Mouse (Mus musculus) heart, postnatal 14 days (tissue): Measurements from ENCODE around the gene Hjurp. TPM values are rescaled to one million over a fixed set of nuclear protein-coding genes. Genes with fewer than 3 reads are reported as not detected.

Experiments used
- DNase-seq, 2 experiments: peaks; one replicate each; pipeline ENCODE4 v3.0.0; 2021 to 2022
- intact Hi-C: fragments of 180-260 bp; cut with DNase I; formaldehyde crosslinking; loops from one replicate; pipeline ENCODE4 v1.15.1; 2025
- total RNA-seq, 2 experiments: library from RNA; stranded (reverse); gene quantifications; 2 replicates each; pipeline ENCODE4 v1.2.3; 2021

Hjurp gene
- total RNA-seq, 2 experiments from 2014 or later: 25.4 to 32.1 TPM

DNA sequence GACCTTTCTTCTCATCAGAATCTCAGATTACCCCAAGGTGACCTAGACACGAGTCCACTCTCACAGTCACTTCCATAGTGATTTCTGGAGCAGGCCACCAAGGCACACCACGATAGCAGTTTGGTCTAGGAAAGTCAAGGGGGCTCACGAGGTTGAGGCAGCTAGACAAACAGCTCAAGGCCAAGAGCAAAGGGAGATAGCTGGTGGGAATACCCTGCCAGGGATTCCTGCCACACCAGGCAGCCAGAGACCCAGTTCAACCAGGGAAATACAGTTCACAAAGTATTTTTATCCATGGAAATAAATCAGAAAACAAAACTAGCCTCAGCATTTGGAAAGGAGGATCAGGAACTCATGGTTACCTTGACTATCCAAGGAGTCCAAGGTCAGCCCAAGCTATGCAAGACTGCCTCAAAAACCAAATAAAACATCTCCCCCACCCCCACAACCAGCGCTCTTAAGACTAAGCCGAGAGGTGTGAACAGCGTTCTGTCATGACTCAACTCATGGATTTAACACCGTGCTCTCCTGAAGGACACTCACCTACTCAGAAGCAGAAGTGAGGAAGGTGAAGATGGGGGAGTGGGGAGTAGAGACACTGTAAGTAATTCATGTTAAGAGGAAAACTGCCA, 13.1 kb downstream of the Hjurp start:
- no peak for DNase-seq
- intact Hi-C loops: no loop called here

DNA sequence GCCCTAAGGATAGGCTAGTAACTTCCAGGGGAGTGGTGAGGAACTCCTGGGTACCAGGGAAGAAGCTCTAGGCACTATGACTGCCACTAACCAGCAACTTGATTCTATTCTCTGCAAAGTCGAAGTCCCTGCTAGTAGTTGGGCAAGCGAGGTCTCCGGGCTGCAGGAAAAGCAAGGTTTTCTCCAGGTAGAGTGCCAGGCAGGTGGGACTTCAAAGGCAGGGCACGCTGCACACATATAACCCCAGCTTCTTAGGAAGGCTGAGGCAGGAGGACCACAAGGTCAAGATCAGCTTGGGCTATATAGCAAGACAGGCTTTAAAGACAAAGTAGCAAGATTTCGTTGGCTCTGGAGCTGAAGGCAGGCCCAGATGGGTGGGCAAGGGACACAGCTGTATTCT, 13.7 kb downstream of the Hjurp start:
- intact Hi-C loops: no loop called here
- no peak for DNase-seq

GRCm38 (mm10) chr1:88262961-88263360, 14.5 kb downstream of the Hjurp start:
- DNase-seq: no peak
- intact Hi-C loops: no loop called here

- intact Hi-C loops: no loop called here
- DNase-seq: peak in 1 of 2 experiments; percentile 64
These were observed 15.2 kb downstream of the Hjurp start for GRCm38 (mm10) chr1:88262255-88262654.

GRCm38 (mm10) chr1:88261706-88262105, 15.7 kb downstream of the Hjurp start:
- intact Hi-C loops: no loop called here
- DNase-seq: no peak

DNA sequence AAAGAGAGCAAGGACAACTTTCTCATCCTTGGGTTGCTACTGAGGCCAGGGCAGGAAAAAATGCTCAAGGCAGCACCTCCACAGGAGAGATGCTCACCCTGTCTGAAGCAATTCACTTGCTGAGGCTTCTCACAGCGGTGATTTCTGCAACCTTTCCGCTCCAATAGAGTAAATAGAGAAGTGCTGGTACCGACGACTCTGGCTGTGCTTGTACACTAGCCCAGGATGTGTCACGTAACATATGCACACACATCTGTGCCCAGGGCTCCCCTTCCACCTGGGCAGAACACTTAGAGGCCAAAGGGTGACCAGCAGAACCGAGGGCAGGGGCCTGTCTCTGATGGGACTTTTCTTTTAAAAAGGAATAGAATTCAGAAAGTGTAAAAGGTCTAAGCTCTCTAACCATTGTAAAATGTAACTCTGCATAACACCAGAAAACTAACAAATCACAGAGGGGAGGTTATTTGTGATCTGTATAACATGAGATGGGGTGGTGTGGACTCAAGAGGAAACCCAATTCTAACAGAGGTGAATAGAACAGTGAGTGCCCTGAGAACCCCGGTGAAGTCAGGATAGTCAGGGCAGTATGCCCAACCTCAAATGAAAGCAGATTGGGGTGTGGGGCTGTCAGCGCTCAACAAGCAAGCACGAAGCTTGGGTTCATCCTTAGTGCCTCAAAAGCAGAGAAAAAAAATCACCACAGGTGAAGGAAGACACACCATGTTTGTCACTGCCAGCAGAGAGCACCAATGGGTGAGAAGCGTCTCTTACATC, 16.6 kb downstream of the Hjurp start:
- intact Hi-C loops: no loop called here
- no peak for DNase-seq

DNA sequence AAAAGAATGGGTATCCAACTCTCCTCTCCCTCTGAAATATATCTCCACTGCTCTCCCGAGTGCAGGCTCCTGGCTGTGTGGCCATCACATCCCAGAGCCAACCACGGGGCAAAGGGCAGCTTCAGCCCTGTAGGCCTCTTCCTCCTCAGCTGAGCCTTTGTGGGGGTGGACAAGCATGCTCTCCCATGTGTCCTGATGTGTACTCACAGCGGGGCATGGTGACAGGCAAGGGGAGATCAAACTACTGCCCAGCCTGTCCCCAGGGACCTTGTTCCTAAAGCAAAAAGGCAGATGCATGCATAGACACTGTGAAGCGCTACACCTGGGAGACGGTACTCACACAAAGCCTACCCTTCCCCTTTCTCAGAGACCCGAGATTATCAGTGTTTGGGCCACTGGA, 17.3 kb downstream of the Hjurp start:
- peak; percentile 54 to 61 for DNase-seq
- intact Hi-C loops: no loop called here

DNA sequence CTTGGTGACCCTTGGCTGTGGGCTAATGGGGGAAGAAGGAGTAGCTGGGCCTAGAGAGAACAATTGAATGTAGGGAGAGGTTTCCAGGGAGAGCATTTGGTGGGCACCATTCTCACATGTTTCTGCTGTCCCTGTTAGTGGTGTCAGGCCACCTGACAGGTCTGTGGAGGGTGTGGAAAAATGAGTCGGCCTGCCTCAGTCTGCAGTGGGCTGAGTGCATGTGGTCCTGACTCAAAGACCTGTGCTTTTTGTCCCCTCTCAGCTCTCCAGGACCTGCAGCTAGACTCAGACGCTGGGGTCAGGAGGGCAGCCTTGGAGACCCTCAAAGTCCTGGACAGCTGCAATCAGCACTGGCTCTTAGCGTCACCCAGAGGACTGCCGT, 17.8 kb downstream of the Hjurp start:
- intact Hi-C loops: no loop called here
- no peak for DNase-seq

DNA sequence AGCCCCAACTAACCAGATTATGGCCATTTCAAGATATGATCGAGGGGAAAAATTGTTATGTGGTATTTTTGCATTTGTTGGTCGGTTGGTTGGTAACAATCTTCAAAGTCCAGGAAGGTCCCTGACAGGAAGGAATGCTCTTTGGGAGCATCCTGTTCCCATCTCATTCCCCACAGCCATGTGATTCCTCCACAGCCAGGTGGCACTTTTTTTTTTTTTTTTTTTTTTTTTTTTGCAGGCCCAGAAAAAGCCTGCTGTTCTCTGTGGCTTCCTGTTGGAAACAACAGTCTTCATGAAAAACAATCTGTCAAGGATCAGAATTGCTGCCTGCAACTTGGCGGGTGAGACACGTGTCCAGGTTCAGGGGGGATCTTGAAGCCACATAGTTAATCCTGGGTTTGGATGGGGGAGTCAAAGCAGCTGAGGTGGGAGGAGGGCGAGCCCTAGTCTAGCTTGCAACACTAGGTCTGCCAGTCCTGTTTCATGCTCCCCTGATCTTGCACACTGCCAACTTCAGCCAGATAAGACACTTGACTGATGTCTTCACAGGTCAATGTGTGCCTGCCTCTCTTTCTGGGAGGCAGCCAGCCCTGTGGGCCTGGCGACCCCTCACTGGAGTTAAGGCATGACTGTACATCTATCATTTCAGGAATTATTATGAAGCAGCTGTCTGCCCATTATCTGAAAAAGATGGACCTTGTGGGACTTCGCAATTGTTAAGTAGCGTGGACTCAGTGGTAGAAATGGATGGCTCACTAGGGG, 18.4 kb downstream of the Hjurp start:
- peak in 1 of 2 experiments; percentile 57 for DNase-seq

GRCm38 (mm10) chr1:88258361-88258760, 19.1 kb downstream of the Hjurp start:
- no peak for DNase-seq

More for the DNA sequence above, 18.4 kb downstream of the Hjurp start:
- intact Hi-C loops: no loop called here

DNA sequence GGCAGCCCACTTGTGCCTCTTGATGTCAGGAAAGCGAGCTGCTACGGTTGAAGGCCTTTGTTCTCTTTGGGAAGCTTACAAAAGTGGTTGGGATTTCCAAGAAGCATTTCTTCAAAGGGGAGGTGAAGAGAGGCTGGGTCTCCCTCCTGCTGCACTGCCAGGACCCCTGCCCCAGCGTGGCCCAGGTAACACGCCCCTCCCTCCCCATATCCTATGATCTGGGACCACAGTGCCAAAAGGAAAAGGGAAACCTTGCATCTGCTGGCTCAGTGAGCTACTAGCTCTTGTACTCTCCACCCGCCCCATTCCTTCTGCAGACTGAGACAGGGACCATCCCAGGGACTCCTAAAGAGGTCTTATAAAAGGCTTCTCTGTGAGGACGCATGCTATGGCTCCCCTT, 19.8 kb downstream of the Hjurp start:
- intact Hi-C loops: no loop called here
- no peak for DNase-seq

More at GRCm38 (mm10) chr1:88258361-88258760, 19.1 kb downstream of the Hjurp start:
- intact Hi-C loops: no loop called here

DNA sequence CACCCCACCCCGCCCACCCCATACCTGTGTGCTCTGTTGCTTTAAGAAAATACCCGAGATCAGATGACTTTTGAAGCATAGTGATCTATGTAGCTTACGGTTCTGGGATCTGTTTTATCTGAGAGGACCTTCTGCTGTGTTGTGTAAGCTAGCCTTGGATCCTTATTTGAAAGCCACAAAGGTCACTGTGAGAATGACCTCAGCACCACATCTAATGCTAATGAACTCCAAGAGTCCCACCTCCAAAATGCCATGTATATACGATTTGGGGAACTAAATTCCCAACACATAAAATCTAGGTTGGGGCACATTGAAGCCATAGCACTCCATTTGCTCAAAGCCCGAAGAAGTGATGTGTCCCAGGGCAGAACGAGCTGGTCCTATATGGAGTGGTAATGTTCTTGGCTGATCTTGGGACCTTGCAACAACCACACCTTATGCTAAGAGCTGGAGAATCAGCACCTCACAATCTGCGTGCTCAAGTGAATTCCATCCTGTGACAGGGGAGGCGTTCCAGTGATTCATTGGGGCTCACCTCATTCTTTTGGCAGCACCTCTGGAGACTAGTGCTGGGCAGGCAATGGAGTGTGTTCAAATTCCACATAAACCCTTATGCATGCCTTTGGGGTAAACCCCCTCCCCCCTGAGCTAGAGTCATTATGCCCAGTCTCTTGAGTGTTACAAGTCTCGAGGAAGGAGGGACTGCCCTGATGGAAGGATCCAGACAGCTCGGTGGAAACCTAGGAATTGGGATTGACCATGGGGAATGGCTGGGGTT, 20.4 kb downstream of the Hjurp start:
- DNase-seq: no peak
- intact Hi-C loops: no loop called here

- intact Hi-C loops: no loop called here
- DNase-seq: no peak
These were observed 21.3 kb downstream of the Hjurp start for GRCm38 (mm10) chr1:88255989-88256754.

DNA sequence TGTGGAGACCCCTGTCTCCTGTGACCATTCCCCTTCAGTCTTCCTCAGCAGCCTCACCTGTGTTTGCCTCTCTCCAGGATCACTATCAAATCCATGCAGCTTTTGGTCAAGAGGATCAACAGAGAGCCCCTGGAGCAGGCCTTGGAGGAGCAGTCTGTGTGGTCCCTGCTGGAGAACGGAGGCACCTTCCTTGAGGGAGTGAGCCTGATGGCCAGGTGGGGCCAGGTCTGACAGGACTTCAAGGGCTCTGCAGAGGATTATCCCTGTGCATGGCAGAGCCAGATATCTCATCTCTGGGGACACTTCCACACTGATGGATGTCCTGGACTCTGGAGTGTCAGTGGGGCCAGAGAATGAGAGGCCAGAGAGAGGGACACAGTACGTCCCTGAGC, 22.0 kb downstream of the Hjurp start:
- DNase-seq: no peak
- intact Hi-C loops: no loop called here

DNA sequence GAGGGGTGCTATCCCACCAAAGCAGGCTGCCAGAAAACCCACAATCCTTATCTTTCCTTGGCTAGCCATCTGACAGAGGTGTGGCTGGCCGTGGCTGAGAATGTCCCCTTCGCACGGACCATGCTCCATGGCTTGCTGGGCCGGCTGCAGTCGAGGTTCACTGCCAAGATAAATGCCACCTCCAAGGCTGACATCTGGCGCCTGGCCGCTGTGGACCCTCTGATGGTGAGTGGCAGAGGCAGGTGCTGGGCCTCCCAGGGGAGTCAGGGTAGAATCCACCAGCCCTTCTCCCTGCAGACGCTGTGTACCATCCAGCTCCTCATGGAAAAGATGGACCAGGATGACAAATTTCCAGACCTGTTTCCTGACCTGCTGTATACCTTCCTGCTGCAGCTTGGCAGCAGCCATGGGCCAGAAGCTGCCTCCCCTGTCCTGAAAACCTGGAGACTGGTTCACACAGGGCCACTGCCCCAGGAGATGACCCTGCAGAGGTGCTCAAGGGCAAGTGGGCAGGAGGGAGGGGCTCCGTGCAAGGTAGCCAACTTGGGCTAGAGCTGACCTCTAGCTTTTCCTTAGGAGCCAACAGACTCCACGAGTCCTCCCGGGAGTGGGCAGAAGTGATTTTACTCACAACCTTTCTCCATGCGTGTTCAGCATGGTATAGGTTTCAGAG, 22.5 kb downstream of the Hjurp start:
- intact Hi-C loops: no loop called here
- no peak for DNase-seq

DNA sequence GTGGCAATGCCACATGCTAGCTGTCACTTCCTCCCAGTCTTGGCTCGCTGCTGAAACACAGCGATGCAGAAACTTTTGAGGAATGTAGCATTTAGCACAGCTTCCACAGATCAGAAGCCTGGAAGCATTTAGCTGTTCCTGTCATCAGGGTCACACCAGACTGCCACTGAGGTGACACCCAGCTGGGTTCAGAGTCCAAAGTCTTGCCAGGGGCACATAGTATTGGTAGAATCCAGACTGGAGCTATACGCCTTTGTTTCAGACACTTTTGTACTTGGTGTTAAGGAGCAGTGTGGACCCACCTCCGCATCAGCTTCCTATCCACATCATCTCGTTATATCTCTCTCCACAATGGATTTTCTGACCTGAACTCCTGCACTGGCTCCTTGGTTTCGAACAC, 23.9 kb downstream of the Hjurp start:
- intact Hi-C loops: no loop called here
- DNase-seq: no peak

DNA sequence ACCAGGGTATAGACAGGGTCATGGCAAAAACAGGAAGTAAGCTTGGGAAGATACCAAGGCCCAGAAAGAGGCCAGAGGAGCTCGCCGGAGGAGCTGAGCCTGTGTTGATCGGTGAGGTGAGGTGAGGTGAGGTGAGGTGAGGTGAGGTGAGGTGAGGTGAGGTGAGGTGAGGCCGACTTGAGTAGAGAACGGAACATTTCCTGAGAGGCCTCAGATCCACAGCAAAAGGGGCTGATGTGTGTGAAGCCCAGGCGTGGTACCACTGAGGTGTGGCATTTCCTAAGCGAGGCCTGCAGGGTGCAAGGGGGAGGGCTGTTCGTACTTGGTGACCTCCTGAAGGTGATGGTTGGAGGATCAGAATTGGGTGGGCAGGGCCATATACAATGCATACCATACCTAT, 24.3 kb downstream of the Hjurp start:
- intact Hi-C loops: no loop called here
- DNase-seq: no peak

DNA sequence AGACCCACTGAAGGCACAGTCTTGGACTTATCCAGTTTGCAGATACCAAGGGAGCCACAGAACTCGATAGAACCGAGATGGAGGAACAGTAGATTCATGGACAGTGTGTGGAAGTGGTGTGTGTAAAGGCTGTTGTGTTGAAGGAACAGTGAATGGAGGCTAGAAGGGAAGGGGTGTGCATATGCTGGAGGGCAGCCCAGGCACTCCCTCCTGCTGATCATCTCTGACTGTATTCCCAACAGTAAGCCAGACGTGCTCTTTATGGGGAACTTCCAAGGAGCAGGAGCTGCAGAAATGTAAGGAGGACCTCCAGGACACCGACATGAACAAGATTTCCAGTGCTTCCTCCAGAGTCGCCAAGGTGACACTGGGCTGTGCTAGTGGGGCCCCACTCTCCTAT, 27.4 kb downstream of the Hjurp start:
- intact Hi-C loops: no loop called here
- DNase-seq: no peak

DNA sequence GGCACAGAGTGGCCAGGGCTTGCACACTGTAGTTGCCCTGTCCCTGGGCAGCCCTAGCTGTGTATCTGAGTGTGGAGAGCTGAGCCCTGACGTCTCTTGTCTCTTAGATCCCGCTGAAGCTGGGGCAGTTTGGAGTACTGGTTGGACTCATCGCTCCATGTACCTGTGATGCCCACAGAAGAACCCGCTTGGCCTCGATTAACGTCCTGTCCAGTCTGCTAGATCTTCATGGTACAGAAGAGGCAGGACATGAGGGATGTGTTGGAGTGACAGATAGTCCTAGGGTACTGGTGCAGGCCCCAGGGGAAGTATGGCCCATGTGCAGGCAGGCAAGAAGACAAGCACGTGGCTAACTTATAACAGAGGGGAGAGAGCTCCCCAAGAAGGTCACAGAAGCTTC, 27.8 kb downstream of the Hjurp start:
- intact Hi-C loops: no loop called here
- no peak for DNase-seq

- DNase-seq: no peak
- intact Hi-C loops: no loop called here
These were observed 28.8 kb downstream of the Hjurp start for GRCm38 (mm10) chr1:88248658-88249057.
